Mouse (Mus musculus): ENCODE data around the gene Gm20708.
A peak's percentile ranks its signal among the peaks of the same experiment; 100 is the strongest.

The Gm20708 gene

DNA sequence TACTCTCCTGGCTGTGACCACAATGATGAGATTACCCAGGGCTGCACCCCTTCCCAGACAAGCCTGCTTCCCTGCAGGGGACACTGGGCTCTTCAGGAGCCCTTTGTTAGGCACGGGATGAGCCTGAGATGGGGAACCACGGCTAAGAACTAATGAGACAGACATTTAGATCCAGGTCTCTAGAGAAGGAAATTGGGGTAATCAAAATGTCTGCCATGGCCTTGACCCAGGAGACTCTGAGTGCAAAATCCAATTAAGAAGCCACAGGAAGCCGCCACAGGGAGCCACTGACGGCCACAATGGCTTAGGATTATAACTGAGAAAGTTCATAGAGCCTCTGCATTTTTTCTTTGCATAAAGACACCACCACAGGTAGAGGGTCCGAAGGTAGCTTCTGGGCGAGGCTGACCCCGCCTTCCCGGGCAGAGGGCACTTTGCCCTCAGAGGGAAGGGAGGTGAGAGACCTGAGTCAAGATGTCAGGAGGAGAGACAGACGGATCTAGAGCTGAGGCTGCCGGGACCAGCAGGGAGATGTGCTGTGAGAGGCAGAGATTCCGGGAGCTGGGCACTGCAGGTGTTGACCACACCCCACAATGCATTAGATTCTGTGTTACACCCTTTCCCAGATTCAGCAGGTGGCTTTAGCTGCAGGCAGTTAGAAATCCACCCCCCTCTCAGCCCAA is 53.8 kb downstream of the Gm20708 start:
- no peak for DNase-seq (ENCODE audit: low spot score in 2 of 2)

DNA sequence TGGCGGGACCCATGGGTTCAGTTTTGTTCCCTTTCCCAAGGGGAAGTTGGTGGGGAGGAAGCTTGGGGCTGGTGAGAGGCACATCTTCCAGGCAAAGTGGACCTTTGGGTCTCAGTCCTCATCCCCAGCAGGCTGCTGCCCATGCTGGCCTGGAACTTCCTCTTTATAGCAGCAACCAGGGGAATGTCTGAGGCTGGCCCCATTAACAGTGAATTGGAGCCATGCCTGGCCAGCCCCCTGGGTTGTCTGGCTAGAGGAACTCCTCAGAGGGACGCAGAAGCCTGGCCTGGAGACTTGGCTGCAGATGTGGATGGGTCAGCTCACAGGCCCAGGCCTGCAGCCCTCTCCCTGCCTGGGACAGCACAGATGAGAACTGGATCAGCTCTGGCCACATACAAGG is 55.3 kb downstream of the Gm20708 start:
- no peak for DNase-seq (ENCODE audit: low spot score in 2 of 2)

DNA sequence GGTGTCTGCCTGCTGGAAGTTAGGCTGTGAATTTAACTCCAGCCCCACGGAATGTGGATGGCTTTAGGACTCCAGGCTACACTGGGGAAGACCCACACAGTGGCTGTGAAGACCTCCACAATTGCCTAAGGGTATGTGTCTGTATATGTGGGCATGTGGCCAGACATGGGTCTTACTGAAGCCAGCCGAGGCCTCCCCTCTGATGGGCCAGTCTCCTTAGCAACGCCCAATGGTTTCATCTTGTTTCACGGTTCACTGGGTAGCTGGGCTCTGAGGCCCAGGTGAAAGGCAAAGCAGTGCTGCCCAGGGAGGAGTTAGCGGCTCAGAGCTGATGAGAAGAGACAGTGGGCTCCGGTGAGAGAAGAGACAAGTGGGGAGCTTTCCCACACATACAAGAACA is 56.5 kb downstream of the Gm20708 start:
- DNase-seq (ENCODE audit: low spot score in 2 of 2), result no peak

DNA sequence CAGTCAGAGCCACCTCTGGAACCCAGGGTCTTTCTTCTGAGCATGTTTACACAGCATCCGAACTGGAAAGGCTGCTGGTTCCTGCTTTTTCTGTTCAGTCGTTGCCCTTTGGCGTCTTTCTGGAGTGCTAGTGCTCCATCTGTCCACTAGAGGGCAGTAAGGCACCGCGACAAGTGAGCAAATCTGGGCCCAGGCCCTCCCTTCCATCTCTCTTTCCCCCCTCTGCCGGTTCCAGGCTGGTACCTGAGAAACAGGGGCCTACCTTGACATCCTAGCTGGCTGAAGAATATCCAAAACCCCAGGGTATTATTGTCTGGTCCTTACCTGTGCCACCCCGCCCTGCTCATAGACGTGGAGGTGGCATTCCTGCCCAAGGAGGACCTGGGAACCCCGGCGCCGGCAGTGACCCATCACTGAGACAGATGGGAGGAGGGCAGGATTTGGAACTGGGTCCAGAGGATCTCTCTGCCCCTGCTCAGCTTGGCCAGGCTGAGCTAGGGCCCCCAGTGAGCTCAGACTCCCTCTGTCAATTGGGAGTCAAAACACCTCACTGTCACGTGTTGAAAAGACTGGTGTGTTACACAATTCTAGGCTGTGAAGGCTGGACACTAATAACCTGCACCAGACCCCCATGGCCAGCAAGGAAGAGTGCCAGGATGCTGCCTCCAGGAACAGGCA is 61.4 kb downstream of the Gm20708 start:
- peak; percentile 66 to 78 for DNase-seq (ENCODE audit: low spot score in 2 of 2)

DNA sequence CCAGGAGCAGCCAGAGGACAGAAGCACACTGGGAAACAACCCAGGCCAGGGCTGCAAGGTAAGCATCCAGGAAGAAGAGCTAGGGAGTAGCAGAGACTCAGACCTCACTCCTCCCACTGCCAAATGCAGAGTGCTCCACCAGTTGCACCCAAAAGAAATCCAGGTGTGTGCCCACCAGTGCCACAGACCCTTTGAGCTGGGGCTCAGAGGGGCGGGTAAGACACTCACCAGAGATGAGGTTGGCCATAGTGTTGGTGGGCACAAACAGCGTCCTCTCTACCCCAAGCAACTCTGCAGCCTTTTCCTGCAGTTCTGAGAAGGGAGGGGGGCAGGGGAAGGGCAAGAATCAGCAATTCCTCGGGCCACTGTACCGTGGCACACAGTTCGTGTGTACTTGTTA is 61.9 kb downstream of the Gm20708 start:
- DNase-seq (ENCODE audit: low spot score in 2 of 2), result no peak

DNA sequence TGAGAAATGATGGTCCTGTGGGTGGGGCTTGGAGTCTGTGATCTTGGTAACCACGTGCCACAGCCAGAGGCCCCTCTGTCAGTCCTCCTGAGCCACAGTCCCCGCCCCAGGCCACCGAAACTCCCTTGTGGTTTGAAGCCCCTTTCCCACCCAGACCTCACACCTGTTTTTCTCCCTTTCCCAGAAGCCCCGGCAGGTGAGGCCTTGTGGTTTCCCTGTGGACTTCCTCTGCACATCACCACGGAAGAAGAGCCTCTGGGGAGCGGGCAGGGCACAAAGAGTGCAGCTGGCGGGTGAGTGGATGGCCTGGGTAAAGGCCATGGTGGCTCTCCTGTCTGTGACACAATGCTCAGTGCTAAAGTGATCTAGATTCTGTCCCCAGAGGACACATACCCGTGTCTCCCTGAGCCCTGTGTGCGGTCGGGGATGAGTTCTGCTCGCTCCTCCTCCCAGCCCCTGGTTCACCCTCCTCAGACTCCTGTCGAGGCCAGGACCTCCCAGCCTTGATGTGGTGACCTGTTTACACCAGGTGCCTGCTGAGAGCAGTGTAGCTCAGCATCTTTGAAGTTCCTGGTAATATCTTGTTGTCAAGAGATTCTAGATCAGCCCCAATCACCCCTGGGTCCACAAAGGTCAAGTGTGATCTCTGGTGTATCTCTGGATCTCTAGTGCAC is 62.6 kb downstream of the Gm20708 start:
- DNase-seq (ENCODE audit: low spot score in 2 of 2), result no peak

DNA sequence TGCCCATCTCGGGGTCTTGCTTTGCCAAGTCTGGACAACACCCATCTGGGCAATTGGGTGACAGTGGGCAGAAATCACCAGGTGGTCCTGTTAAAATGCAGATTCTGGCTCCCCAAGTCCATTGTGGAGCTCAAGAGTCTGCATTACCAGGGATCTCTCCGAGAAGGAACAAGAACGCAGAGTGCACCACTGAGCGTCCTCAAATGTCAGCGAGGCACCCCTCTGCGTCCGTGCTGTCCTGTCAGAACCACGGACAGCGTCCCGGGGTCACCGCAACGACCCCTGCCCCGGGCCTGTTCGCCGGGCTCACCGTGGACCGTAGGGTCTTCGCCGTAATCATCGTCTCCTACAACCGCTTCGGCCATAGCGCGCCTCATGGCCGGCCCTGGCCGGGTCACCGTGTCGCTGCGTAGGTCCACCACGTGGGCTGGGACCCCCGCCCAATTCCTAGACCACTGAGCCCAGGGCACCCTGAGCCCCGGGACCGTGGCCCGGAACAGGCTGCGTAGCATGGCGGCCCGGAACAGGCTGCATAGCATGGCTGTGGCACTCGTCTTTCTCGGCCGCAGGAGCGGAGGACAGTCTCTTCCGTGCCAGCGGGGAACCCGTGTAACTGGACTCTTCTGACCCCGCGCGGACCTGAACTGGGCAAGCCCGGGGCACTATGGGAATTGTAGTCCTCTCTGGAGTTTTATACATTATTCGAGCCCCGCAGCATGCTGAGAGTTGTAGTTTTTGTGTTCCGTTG is 63.6 kb downstream of the Gm20708 start, which contains the start of gene Tha1:
Gene Tha1 (minus strand): TSS at position 621 of the 748 bp plus-strand sequence.
- peak; percentile 72 to 83 for DNase-seq (ENCODE audit: low spot score in 2 of 2)

DNA sequence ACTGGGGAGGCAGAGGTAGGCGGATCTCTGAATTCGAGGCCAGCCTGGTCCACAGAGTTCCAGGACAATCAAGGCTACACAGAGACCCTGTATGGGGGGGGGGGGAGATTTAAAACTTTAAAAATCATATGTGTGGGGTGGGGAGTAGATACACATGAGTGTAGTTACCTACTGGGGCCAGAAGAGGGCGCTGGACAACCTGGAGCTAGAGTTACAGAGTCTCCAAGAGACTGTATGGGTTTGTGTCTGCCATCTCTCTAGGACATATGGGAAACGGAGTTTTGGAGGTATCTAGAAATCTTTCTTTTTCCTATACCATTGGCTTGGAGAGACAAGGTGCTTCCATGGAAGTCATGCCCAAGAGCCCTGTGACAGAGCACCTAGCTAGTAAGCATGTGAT is 65.0 kb downstream of the Gm20708 start:
- DNase-seq (ENCODE audit: low spot score in 2 of 2), result no peak

DNA sequence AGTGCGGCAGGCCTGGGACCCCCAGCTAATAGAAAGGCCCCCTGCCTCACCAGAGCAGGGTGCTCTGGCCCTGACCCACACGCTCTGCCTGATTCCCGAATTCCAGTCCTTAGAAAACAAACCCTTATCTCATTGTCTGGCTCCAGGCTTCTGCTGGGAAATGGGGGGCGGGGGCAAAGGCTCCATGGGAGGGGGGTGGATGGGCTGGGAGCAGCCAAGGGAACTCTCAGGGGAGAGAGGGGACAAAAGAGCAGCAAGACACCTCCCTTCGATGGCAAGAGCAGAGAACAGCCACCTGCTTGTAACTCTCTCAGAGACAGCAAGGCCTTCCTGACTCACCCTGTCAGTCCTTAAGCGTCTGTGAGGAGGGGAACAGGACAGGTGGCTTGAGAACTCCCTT is 66.2 kb downstream of the Gm20708 start:
- DNase-seq (ENCODE audit: low spot score in 2 of 2), result no peak

DNA sequence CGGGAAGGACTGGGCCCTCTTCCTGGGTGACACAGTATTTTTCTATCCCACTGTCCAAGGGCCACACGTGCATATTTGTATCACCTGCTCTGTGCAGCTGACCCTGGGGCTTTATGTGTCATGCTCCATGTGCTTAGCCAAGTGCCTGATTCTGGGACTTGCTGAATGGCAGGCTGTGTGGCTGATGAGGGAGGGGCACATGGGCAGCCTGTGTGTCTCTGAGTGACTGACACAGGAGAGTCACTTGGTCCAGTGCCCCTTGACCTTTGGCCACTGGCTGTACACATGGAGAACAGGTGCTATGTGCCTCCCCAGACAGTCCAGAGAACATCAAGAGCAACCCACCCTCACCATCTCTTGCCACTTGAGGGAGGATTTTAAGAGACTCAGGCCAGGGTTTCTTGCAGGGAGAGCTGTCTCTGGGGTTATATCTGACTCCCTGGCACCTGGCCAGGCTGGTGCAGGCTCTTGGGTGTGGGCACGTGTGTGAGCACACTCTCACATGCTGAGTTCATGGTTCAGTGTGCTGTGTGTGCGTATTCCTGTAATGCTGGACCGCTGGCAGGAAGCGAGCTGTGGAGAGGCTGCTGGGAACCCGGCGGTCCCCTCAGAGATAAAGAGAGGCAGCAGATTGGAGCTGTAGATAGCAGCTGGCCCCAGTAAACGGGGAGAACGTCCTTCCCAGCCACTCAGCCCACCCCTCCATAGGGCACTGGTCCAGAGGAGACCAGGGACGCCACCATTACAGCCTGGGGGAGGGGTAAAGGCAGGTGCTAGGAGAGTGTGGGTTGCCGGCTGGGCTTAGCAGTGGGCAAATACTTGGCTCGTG is 68.7 kb downstream of the Gm20708 start:
- DNase-seq (ENCODE audit: low spot score in 2 of 2), result peak in 1 of 2 experiments; percentile 38

DNA sequence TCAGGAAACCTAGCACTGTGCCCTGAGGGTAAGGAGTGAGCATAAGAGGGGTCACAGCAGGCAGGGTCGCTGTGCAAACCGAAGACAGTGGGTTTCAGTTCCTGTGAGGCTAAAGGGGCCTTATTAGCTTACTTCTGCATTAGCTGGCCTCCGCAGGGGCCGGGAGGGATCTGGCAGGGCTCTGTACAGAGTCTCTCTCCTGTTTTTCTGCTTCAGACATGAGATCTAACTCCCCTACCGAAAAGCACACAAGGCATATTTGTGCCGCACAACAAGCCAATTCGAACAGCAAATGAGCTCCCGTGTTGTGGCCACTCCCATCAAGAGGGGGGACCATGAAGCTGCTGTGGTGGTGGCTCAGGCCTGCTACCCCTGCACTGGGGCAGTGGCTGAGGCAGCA is 69.4 kb downstream of the Gm20708 start:
- no peak for DNase-seq (ENCODE audit: low spot score in 2 of 2)

DNA sequence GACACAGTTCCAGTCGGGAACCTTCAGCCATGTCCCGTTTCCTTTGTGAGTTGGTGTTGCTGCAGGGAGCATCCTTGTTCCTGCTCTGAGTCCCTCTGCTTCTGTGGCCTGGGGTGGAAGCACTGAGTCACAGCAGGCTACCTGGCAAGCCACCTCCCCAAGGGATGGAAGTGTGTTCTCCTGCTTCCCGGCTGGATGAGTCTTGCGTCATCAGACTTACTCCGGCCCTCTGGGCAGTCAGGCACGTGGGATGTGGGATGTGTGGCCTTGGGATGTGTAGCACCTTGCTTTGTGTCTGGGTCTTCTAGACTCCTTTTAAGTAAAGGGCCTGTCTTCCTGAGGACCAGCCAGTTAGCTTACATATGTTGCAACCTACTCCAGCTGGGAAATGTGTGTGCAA is 70.2 kb downstream of the Gm20708 start:
- DNase-seq (ENCODE audit: low spot score in 2 of 2), result no peak

DNA sequence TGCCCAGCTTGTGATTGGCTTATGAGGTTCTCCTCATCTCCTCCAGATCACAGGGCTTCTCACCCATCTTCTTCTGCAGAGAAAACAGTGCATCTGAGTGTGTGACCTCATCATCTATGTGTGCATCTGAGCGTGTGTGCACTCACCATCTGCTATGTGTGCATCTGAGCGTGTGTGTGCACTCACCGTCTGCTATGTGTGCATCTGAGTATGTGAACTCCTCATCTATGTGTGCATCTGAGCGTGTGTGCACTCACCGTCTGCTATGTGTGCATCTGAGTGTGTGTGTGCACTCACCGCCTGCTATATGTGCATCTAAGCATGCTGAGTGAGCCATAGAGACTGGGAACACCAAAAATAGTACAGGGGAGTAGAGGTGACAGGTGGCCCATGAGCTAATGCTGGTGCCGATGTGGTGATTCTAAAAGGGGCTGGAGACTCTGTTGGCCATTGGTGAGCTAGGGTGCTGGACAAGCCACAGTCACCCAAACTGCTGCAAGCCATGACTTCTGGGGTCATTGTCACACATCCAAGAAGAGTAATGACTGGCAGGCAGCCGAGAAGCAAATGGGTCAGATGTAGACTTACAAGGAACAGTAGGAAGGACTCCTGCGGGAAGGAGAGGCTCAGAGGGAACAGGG is 71.0 kb downstream of the Gm20708 start:
- no peak for DNase-seq (ENCODE audit: low spot score in 2 of 2)

DNA sequence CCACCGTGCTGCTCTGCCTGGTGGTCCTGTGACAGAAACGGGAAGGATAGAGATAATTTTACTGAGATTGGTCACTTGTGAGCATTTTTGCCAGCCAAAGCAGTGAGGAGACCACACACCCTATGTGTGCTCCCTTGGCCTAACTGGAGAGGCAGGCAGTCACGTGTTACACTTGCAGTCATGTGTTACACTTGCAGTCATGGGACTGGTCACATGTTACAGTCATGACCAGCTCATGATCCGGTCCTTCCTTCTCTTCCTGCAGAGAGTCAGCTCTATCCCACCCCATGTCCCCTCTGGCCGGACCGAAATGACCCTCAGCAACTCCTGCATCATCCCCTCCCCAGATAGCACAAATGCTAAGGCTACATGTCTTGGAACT is 71.5 kb downstream of the Gm20708 start:
- no peak for DNase-seq (ENCODE audit: low spot score in 2 of 2)

DNA sequence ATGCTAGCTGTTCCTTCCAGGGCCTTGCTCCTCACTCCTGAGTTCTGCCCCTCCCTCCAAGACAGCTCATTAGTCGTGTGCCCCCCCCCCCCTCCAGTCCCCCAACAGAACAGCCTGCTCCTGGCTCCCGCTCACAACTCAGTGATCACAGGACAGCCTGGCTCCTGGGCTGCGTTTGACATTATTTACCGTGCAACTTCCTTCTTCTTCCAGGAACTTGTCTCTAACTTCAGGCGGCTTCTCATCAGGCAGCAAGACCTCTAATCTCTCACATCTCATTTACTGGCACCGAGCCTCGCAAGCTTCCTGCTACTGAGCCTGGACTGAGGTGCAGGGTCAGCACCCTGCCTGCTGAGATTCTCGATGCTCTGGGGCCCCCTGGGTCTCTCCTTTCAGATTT is 72.3 kb downstream of the Gm20708 start:
- DNase-seq (ENCODE audit: low spot score in 2 of 2), result no peak

DNA sequence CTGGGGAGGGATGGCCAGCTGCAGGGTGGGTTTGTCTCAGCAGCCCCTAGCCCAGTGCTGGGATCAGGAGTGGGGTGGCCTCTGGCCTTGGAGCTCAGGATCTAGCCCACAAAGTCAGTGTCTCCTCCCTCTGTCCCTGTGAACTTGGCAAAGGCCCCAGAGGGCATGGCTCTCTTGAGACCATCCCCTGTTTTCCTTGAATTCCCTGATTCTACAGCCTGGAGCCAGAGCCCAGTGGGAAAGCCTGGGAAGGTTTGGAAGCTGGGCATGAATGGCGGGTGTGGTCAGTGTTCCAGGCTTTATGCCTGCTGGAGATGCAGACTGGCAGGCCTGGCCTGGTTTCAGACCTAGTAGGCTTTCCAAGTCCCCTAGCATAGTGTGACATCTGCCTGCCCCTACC is 72.7 kb downstream of the Gm20708 start:
- no peak for DNase-seq (ENCODE audit: low spot score in 2 of 2)

DNA sequence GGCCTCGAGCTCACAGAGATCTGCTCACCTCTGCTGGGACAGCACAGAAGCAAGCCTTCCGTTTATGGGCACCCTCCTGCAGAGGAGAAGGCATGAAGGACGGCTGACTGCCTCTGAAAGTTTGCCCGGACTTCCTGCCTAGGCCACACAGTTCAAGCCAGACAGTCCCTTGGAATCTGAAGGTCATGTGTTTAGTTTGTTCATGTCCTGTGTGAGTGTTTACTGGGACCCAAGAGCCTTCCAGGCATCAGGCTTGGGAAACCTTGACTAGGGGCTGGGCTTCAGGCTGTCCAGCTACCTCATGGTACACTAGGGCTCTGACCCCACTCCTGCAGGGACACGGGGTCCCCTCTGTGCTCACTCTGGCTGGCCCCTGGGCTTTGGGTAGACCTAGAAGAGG is 76.5 kb downstream of the Gm20708 start:
- no peak for DNase-seq (ENCODE audit: low spot score in 2 of 2)

DNA sequence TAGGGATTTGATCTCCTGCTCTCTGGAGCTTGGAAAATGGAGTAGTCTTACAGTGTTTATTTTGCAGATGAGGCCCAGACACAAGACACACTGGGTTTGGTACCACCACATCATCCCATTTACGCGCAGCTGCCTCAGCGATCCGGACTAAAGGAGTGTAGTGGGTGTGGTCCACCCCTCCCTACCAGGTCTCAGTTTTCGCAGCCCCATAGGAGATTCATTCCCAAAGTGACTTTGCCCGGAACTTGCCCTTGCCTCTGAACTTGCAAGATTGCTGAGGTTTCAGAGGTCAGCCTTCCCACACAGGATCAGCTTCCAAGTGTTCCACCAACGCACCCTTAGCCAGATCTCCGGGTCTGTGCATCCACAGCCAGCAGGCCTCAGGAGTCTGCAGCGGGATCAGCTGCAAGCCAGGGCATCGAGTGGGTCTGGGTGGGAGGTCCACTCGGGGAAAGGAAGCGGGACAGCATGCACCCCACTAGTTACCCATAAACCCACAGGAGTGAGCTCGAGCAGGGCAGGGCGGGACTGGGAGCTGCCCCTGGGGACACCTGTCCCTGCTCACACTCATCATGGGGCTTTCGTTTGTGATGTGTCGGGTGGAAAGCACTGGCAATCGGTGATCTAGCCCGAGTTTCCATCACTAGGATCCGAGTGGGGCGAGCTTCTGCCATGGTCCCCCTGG is 78.8 kb downstream of the Gm20708 start:
- DNase-seq (ENCODE audit: low spot score in 2 of 2), result no peak

DNA sequence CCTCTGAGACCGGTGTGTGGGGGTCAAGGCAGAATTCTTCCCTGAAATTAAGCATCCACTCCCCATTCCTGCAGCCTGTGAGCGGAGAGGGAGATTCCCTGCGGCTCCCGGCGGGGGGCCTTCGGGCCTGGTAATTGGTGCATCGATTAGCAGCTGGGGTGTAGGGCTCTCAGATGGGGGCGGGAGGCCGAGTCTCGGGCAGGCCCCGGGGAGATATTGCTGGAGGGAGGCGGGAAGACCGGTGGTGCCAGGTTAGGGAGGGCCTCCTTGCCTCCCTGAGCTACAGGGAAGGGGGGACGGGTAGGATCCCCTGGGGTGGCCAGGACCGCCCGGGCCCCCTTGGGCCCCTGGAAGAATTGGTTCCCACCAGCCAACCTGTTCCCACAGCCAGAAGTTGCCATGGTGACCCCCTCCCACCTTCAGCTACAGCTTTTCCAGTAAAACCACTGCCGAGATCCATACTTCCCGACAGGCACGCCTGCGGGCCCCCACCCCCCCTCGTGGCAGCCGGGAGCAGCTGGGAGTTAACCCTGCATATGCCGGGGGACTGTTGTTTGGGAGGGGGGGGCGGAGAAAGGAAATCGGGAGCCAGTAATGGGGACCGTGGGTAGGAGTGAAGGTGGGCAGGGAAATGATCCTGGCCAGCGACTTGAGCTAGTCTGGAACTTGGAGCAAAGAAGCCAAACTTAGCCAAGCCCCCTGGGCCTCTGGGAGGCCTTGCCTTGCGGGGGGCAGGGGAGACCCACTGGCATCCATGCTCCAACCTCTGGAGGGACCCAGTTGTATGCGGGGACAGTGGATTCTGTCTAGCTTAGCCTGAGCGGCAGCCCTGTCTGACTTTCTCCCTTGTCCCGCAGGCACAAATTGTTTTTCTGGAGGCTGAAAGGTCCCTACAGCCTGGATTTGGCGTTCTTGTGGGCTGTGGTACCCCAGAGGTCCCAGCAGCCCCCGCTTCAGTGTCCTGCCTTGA is 79.7 kb downstream of the Gm20708 start:
- DNase-seq (ENCODE audit: low spot score in 2 of 2), result no peak

Measured in frontal cortex, postnatal 36 days (tissue).